Mouse (Mus musculus) neural tube, embryonic 15.5 days (tissue): ENCODE data around the gene Tmem132c. TPM values are rescaled to one million over a fixed set of nuclear protein-coding genes. Genes with fewer than 3 reads are reported as not detected.

Source experiments
- ATAC-seq: fragments of 200-750 bp; cut with Nextera tagmentation; 2 replicates; pipeline ENCODE4 v1.8.0; 2017; ENCODE audit warnings: mild to moderate bottlenecking, moderate TSS enrichment, moderate library complexity; ENCODE audit not compliant: low FRiP score
- H3K27ac ChIP-seq: fragments of 300-500 bp; sonication (generic); replicated peaks from 2 replicates; pipeline ENCODE4 v1.5.1; 2015; ENCODE audit warnings: mild to moderate bottlenecking, inconsistent platforms
- H3K27me3 ChIP-seq: fragments of 300-500 bp; sonication (generic); replicated peaks from 2 replicates; pipeline ENCODE4 v1.6.1; 2015; ENCODE audit warnings: inconsistent platforms
- H3K36me3 ChIP-seq: fragments of 300-500 bp; sonication (generic); 2 replicates; pipeline ENCODE4 v1.6.1; 2015; ENCODE audit warnings: inconsistent platforms
- H3K4me1 ChIP-seq: fragments of 300-500 bp; sonication (generic); 2 replicates; pipeline ENCODE4 v1.6.1; 2015; ENCODE audit warnings: inconsistent platforms
- H3K4me2 ChIP-seq: fragments of 300-500 bp; sonication (generic); 2 replicates; pipeline ENCODE4 v1.6.1; 2015; ENCODE audit warnings: inconsistent platforms, mild to moderate bottlenecking, moderate library complexity
- H3K4me3 ChIP-seq: fragments of 300-500 bp; sonication (generic); replicated peaks from 2 replicates; pipeline ENCODE4 v1.5.1; 2015; ENCODE audit warnings: mild to moderate bottlenecking, inconsistent platforms
- H3K9ac ChIP-seq: fragments of 300-500 bp; sonication (generic); replicated peaks from 2 replicates; pipeline ENCODE4 v1.6.1; 2015; ENCODE audit warnings: mild to moderate bottlenecking, inconsistent platforms
- H3K9me3 ChIP-seq: fragments of 300-500 bp; sonication (generic); replicated peaks from 2 replicates; pipeline ENCODE4 v1.6.1; 2016; ENCODE audit warnings: inconsistent platforms
- WGBS: fragments of 180-500 bp; shearing (Covaris S2); methylation state at CpG from one replicate; pipeline ENCODE4 v1.1.7; 2015; ENCODE audit warnings: mixed read lengths; 5-methylcytosine and 5-hydroxymethylcytosine counted together
- polyA plus RNA-seq: library from polyadenylated mRNA; unstranded; fragments of >200 nt; fragmentation: Nextera tagmentation; extraction: Ambion mirVana; gene quantifications from 2 replicates; pipeline ENCODE4 v1.2.1, GENCODE M21; 2015

The Tmem132c gene
- polyA plus RNA-seq, 1 experiment from 2014 or later: 13.7 TPM

GRCm38 (mm10) chr5:127241925-127242762, 536 bp downstream of the Tmem132c start:
- H3K9ac ChIP-seq: peak overlapping the region; percentile 64
- peak; percentile 36 for ATAC-seq
- H3K9me3 ChIP-seq: no peaks in the 10 kb centered on the region
- peak overlapping the region; percentile 81 for H3K4me2 ChIP-seq
- H3K36me3 ChIP-seq: no peaks in the 10 kb centered on the region
- H3K4me1 ChIP-seq: peaks cover 40% of the 10 kb centered on the region
- H3K27me3 ChIP-seq: peaks cover 30% of the 10 kb centered on the region
- H3K27ac ChIP-seq: peak overlapping the region; percentile 60
- peak overlapping the region; percentile 71 for H3K4me3 ChIP-seq
- under 1% methylated on average over 68 of the region's 73 CpGs for WGBS

- H3K4me1 ChIP-seq: peaks cover 40% of the 10 kb centered on the region
- H3K9me3 ChIP-seq: no peaks in the 10 kb centered on the region
- peak overlapping the region; percentile 81 for H3K4me2 ChIP-seq
- H3K27me3 ChIP-seq: peaks cover 25% of the 10 kb centered on the region
- peak overlapping the region; percentile 64 for H3K9ac ChIP-seq
- WGBS: 2% methylated on average over 13 of the region's 13 CpGs
- H3K27ac ChIP-seq: no peak overlapping the region
- ATAC-seq: no peak
- peak overlapping the region; percentile 71 for H3K4me3 ChIP-seq
- H3K36me3 ChIP-seq: no peaks in the 10 kb centered on the region
Measured at GRCm38 (mm10) chr5:127242763-127243160, 1.2 kb downstream of the Tmem132c start.

DNA sequence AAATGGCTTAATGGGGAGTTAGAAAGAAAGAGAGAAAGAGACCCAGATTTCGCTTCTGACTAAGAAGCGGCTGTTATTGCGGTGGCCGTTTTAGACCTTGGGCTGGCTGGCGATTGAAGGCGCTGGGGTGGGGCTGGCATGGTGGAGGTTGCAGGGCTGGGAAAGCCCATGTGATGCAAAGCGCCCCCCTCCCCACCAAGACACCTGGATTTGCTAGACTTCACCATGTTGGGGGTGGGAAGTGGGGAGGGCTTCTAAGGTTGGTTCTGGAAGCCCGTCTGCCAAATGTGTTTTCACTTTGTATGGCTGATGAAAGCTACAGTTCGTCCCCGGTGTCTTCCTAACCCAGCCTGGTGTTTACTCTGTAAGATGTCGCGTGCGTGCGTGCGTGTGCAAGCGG, 1.6 kb downstream of the Tmem132c start:
- peak overlapping the region; percentile 81 for H3K4me2 ChIP-seq
- H3K27ac ChIP-seq: peak overlapping the region; percentile 25; the same call in 1 of the 2 replicates
- H3K4me3 ChIP-seq: peak overlapping the region; percentile 71
- H3K9ac ChIP-seq: peak overlapping the region; percentile 64
- ATAC-seq: no peak
- no peaks in the 10 kb centered on the region for H3K9me3 ChIP-seq
- no peaks in the 10 kb centered on the region for H3K36me3 ChIP-seq
- peaks cover 25% of the 10 kb centered on the region for H3K27me3 ChIP-seq
- H3K4me1 ChIP-seq: peaks cover 40% of the 10 kb centered on the region
- WGBS: 1% methylated on average over 16 of the region's 16 CpGs

DNA sequence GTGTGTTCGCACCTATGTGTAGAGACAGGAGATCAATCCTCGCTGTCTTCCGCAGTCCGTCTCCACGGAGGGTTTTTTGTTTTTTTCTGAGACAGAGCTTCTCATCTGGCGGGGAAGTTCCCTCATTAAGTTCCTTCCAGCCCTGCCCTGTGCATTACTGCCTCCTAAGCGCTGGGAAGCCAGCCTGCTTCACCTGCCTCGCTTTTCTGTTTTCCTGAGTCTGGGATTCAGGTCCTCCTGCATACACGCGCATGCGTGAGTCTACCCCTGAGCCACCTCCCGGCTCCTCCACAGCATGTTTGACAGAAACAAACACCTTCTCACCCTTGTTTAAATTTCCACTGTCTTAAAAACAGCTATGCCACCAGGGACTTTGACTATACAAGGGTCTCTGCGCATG, 2.0 kb downstream of the Tmem132c start:
- WGBS: 8% methylated on average over 13 of the region's 13 CpGs
- H3K9me3 ChIP-seq: no peaks in the 10 kb centered on the region
- H3K4me1 ChIP-seq: peaks cover 40% of the 10 kb centered on the region
- H3K4me2 ChIP-seq: peak overlapping the region; percentile 81
- peak overlapping the region; percentile 25; the same call in 1 of the 2 replicates for H3K27ac ChIP-seq
- peak overlapping the region; percentile 64 for H3K9ac ChIP-seq
- peak overlapping the region; percentile 71 for H3K4me3 ChIP-seq
- H3K27me3 ChIP-seq: peaks cover 25% of the 10 kb centered on the region
- ATAC-seq: no peak
- no peaks in the 10 kb centered on the region for H3K36me3 ChIP-seq

GRCm38 (mm10) chr5:127253263-127253662, 11.7 kb downstream of the Tmem132c start:
- WGBS: 64% methylated on average over 2 of the region's 2 CpGs
- Histone ChIP-seq H3K9me3 (no peaks in the 10 kb centered on the region), H3K27ac (no peak overlapping the region), H3K9ac (no peak overlapping the region), H3K27me3 (no peaks in the 10 kb centered on the region), H3K4me2 (no peak overlapping the region), H3K4me1 (no peaks in the 10 kb centered on the region), H3K36me3 (no peaks in the 10 kb centered on the region), H3K4me3 (no peak overlapping the region)
- no peak for ATAC-seq

DNA sequence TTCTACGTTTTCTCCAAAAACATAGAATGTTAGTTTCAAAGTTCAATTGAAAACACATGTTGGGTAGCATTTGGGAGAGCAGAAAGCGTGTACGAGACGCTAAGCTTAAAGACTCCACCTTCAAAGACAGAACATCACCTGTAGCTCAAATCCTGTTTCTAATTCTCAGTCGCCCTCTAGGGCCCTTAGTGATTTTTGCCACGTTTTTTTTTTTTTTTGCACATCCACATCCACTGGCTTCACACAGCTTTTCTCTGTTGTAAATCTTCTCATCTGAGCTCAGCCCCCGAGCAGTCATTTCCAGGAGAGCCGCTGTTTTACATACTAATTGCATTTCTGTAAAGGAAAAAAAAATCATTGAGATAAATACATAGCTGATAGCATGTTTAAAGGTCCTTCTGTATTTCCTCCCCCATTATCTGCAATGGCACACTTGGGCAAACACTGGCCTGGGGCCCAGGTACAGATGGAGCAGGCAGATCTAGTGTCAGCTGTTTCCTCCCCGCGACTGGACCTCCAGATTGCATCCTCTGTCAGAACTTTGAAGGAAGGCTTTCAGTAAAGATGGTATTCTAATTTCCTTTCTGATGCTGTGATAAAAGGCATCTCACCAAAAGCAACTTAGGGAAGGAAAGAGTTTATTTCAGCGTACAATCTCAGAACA, 15.5 kb downstream of the Tmem132c start:
- WGBS: 54% methylated on average over 11 of the region's 11 CpGs
- no peaks in the 10 kb centered on the region for H3K27me3 ChIP-seq
- H3K4me3 ChIP-seq: no peak overlapping the region
- H3K27ac ChIP-seq: no peak overlapping the region
- no peak overlapping the region for H3K9ac ChIP-seq
- no peaks in the 10 kb centered on the region for H3K9me3 ChIP-seq
- no peak overlapping the region for H3K4me2 ChIP-seq
- no peak for ATAC-seq
- no peaks in the 10 kb centered on the region for H3K36me3 ChIP-seq
- no peaks in the 10 kb centered on the region for H3K4me1 ChIP-seq

DNA sequence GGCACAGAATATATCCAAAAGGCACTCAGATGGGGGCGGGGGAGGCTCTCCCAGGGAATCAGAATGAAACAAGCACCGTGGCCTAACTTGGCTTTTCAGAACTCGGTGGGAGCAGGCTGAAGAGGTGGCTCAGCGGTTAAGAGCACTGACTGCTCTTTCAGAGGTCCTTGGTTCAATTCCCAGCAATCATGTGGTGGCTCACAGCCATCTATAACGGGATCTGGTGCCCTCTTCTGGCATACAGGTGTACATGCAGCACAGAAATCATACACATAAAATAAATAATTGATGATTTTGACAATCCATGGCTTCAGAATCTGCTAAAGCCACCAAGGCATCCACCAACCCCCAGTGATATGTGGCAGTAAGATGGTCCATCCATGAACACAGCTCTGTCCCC, 20.5 kb downstream of the Tmem132c start:
- no peak overlapping the region for H3K9ac ChIP-seq
- H3K9me3 ChIP-seq: no peaks in the 10 kb centered on the region
- H3K4me3 ChIP-seq: no peak overlapping the region
- no peak overlapping the region for H3K4me2 ChIP-seq
- H3K4me1 ChIP-seq: no peaks in the 10 kb centered on the region
- no peak for ATAC-seq
- no peaks in the 10 kb centered on the region for H3K27me3 ChIP-seq
- no peaks in the 10 kb centered on the region for H3K36me3 ChIP-seq
- H3K27ac ChIP-seq: no peak overlapping the region
- 70% methylated on average over 5 of the region's 5 CpGs for WGBS

DNA sequence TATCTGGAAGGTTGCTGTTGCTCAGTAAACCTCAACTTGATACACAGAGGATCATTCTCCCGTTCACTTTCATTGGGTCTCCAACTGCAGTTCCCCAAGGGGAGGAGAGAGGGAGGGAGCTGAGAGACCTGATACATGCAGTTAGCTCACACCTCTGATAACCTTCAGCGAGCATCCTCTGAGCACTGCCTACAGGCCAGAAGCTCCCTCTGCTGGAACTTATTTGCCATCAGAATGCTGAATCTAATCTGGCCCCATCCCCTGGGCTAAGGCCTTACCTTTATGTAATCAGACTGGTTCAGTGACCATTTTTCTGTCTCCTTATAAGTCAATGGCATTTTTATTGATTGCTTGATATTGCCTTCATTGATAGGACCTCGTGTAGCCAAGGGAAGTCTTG, 29.5 kb downstream of the Tmem132c start:
- Histone ChIP-seq H3K36me3 (no peaks in the 10 kb centered on the region), H3K4me2 (no peak overlapping the region), H3K4me3 (no peak overlapping the region), H3K9me3 (no peaks in the 10 kb centered on the region), H3K27ac (no peak overlapping the region), H3K4me1 (no peaks in the 10 kb centered on the region), H3K27me3 (no peaks in the 10 kb centered on the region), H3K9ac (no peak overlapping the region)
- WGBS: 70% methylated on average over 3 of the region's 3 CpGs
- no peak for ATAC-seq

DNA sequence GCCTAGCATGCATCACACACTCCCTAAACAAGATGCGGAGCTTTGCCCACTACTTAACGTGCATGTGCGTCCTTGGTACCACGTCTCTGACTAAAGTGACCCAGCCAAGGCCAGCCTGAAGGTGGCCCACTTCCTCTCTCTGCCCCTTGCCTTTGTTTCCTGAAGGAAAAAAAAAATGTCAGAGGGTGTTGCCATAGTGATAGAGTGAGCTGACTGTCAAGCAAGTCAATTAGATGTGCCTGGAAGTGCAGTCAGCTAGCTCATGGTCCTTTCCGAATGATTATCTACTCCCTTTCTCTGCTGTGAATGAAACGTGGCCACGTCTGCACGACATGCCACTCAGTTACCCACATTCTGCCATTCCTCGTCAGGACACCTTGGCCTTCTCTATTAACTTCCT, 37.9 kb downstream of the Tmem132c start:
- Histone ChIP-seq H3K4me3 (no peak overlapping the region), H3K4me2 (no peak overlapping the region), H3K36me3 (no peaks in the 10 kb centered on the region), H3K4me1 (no peaks in the 10 kb centered on the region), H3K27ac (no peak overlapping the region), H3K9me3 (no peaks in the 10 kb centered on the region), H3K9ac (no peak overlapping the region), H3K27me3 (no peaks in the 10 kb centered on the region)
- WGBS: 41% methylated on average over 9 of the region's 9 CpGs
- no peak for ATAC-seq

DNA sequence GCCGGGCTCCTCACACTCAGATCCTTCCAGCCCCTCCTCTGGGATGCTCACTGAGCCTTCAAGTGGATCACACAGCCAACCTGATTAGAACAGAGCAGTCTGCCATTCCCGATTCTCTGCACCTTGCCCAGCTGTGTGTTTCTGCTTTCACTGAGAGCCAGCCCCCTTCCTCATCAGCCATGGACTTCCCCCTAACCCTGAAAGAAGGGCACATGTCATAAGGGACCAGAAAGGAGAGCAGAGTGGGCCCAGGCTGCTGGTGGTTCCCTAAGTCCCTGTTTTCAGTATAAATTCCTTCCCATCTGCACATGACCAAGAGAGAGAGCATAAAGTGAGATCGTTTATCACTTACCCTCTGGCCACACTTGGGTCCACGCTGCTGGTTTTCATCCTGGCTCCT, 39.6 kb downstream of the Tmem132c start:
- ATAC-seq: no peak

GRCm38 (mm10) chr5:127282539-127283123, 41.0 kb downstream of the Tmem132c start:
- Histone ChIP-seq H3K9me3 (no peaks in the 10 kb centered on the region), H3K4me3 (no peak overlapping the region), H3K9ac (no peak overlapping the region), H3K36me3 (no peaks in the 10 kb centered on the region), H3K4me1 (no peaks in the 10 kb centered on the region; the same call in 1 of the 2 replicates), H3K4me2 (no peak overlapping the region), H3K27ac (no peak overlapping the region), H3K27me3 (no peaks in the 10 kb centered on the region)
- ATAC-seq: no peak
- 51% methylated on average over 6 of the region's 6 CpGs for WGBS

More for the DNA sequence above, 39.6 kb downstream of the Tmem132c start:
- H3K4me2 ChIP-seq: no peak overlapping the region
- no peaks in the 10 kb centered on the region for H3K9me3 ChIP-seq
- H3K9ac ChIP-seq: no peak overlapping the region
- H3K36me3 ChIP-seq: no peaks in the 10 kb centered on the region
- no peak overlapping the region for H3K27ac ChIP-seq
- H3K4me1 ChIP-seq: no peaks in the 10 kb centered on the region
- 78% methylated on average over 4 of the region's 4 CpGs for WGBS
- no peaks in the 10 kb centered on the region for H3K27me3 ChIP-seq
- no peak overlapping the region for H3K4me3 ChIP-seq

- 22% methylated on average over 5 of the region's 5 CpGs for WGBS
- Histone ChIP-seq H3K4me2 (no peak overlapping the region), H3K27ac (no peak overlapping the region), H3K9ac (no peak overlapping the region), H3K27me3 (no peaks in the 10 kb centered on the region), H3K9me3 (no peaks in the 10 kb centered on the region), H3K4me3 (no peak overlapping the region), H3K36me3 (no peaks in the 10 kb centered on the region), H3K4me1 (peaks cover 19% of the 10 kb centered on the region)
- no peak for ATAC-seq
Measured at GRCm38 (mm10) chr5:127286886-127287285, 45.3 kb downstream of the Tmem132c start.
